Comparison of ENCODE assay signal across 8 mouse cellular contexts in genomic region chr12:59013234-59013633, GRCm38 (mm10). TPM values are rescaled to one million over a fixed set of nuclear protein-coding genes. Genes with fewer than 3 reads are reported as not detected.
A peak's percentile ranks its signal among the peaks of the same experiment; 100 is the strongest.
DNase-seq lines count a peak whose midpoint lies in the region; ATAC-seq and TF ChIP-seq lines count a peak whose summit lies in the region.

Gene Gemin2, plus strand, starts transcription at chr12:59013393.

- in situ Hi-C loops in ES-E14 (cut with MboI; ENCODE audit: low sequenced_read_pairs in 2 of 2, unreplicated experiment in 2 of 2): no loop called here

- DNase-seq in ES-E14 (ENCODE audit: low read depth, low spot score): peak; percentile 88
- DNase-seq in cerebellum, adult 11-12 months: peak; percentile 94
- DNase-seq in heart, postnatal 4 days: peak; percentile 92
- peak; percentile 87 to 89 for DNase-seq in layer of hippocampus, adult 8-10 months (ENCODE audit: low spot score in 2 of 2)
- peak; percentile 89 for DNase-seq in ovary, adult 18-20 months (ENCODE audit: low spot score)
- DNase-seq in thymus, postnatal 0 days (ENCODE audit: low spot score): peak; percentile 91

- no peaks in the 10 kb centered on the region for H3K9me3 ChIP-seq in ES-E14 (ENCODE audit: control insufficient read depth, insufficient read depth, low read depth, low read length)
- no peaks in the 10 kb centered on the region for H3K9me3 ChIP-seq in forebrain, embryonic 16.5 days (ENCODE audit: control insufficient read depth, low read length)
- H3K9me3 ChIP-seq in lung, embryonic 15.5 days: no peaks in the 10 kb centered on the region

- peak within 1 kb of the TSS; percentile 88 for H3K9ac ChIP-seq in ES-E14 (ENCODE audit: insufficient read depth, low read depth, low read length, poor library complexity, severe bottlenecking)
- peak within 1 kb of the TSS; percentile 77 for H3K9ac ChIP-seq in forebrain, embryonic 16.5 days (replicated peaks; ENCODE audit: low read depth, low read length)
- peak within 1 kb of the TSS; percentile 73 for H3K9ac ChIP-seq in lung, embryonic 15.5 days

- peak within 1 kb of the TSS; percentile 74 to 96 for H3K4me3 ChIP-seq in ES-E14 (ENCODE audit: insufficient read depth in 1 of 2, low read depth in 1 of 2, low read length in 2 of 2, poor library complexity in 1 of 2, severe bottlenecking in 1 of 2)
- peak within 1 kb of the TSS; percentile 94 for H3K4me3 ChIP-seq in forebrain, embryonic 16.5 days (replicated peaks; ENCODE audit: low read length)
- peak within 1 kb of the TSS; percentile 84 for H3K4me3 ChIP-seq in lung, embryonic 15.5 days

- H3K27ac ChIP-seq in ES-E14 (ENCODE audit: insufficient read depth, low read depth, low read length, poor library complexity, severe bottlenecking): peak within 1 kb of the TSS; percentile 30; the same call in 1 of the 2 replicates
- H3K27ac ChIP-seq in forebrain, embryonic 16.5 days (ENCODE audit: low read length): peak within 1 kb of the TSS; percentile 67
- peak within 1 kb of the TSS; percentile 85 for H3K27ac ChIP-seq in lung, embryonic 15.5 days

- H3K4me1 ChIP-seq in ES-E14 (ENCODE audit: control insufficient read depth in 2 of 2, insufficient read depth in 2 of 2, low read length in 2 of 2, poor library complexity in 1 of 2): 0 out of 4 replicates have a peak, but pooled peaks cover 0 to 3% of the 10 kb centered on the region in 2 experiments
- H3K4me1 ChIP-seq in forebrain, embryonic 16.5 days (replicated peaks; ENCODE audit: control insufficient read depth, insufficient read depth, low read length): peaks cover 30% of the 10 kb centered on the region
- H3K4me1 ChIP-seq in lung, embryonic 15.5 days: peaks cover 22% of the 10 kb centered on the region

- H3K4me2 ChIP-seq in forebrain, embryonic 16.5 days (ENCODE audit: low read length): peak within 1 kb of the TSS; percentile 82
- peak within 1 kb of the TSS; percentile 71 for H3K4me2 ChIP-seq in lung, embryonic 15.5 days

- under 1% methylated on average over 28 of the region's 28 CpGs for WGBS in forebrain, embryonic 16.5 days
- WGBS in lung, embryonic 15.5 days: under 1% methylated on average over 28 of the region's 28 CpGs

- H3K27me3 ChIP-seq in forebrain, embryonic 16.5 days (replicated peaks; ENCODE audit: control insufficient read depth, insufficient read depth, low read length): no peaks in the 10 kb centered on the region
- no peaks in the 10 kb centered on the region for H3K27me3 ChIP-seq in lung, embryonic 15.5 days

- peak; percentile 63 for ATAC-seq in forebrain, embryonic 16.5 days
- peak; percentile 71 for ATAC-seq in lung, embryonic 15.5 days (ENCODE audit: borderline replicate concordance, extremely low read depth, low FRiP score, low TSS enrichment)

- peaks cover 12% of the 10 kb centered on the region for H3K36me3 ChIP-seq in ES-E14 (ENCODE audit: control insufficient read depth, insufficient read depth, low read length, poor library complexity, severe bottlenecking)
- H3K36me3 ChIP-seq in forebrain, embryonic 16.5 days (ENCODE audit: control insufficient read depth, insufficient read depth): no peaks in the 10 kb centered on the region
- H3K36me3 ChIP-seq in lung, embryonic 15.5 days: peaks cover 10% of the 10 kb centered on the region; the same call in 1 of the 2 replicates

TF ChIP-seq in ES-E14, 5 proteins besides CTCF, POLR2A, EP300 and RAD21:
- peak; percentile 79 for TF ChIP-seq HCFC1 (IDR thresholded peaks at IDR 0.05; ENCODE audit: borderline replicate concordance, insufficient read depth, low read length)
- no peak for TF ChIP-seq ZC3H11A (IDR thresholded peaks at IDR 0.05; ENCODE audit: borderline replicate concordance, low read depth, low read length)

RNA-seq across cellular contexts. Expression of gene Gemin2, which starts in this region (rescaled TPM):
- total RNA-seq in ES-E14 (2012; rRNA removed): 21.7 and 24.5 TPM in 2 replicates
- polyA plus RNA-seq in forebrain, embryonic 16.5 days (2015; fragmentation: Nextera tagmentation; extraction: Ambion mirVana): 14.7 and 15.2 TPM in 2 replicates
- 1 to 10 TPM; 8.8 to 9.8 TPM for total RNA-seq in heart, postnatal 4 days (2021)
- 1 to 10 TPM; 6.8 to 9.9 (median 9.1) TPM for total RNA-seq in layer of hippocampus, adult 8-10 months (2022)
- 29.3 and 31.5 TPM in 2 replicates for polyA plus RNA-seq in lung, embryonic 15.5 days (2015; fragmentation: Nextera tagmentation; extraction: Ambion mirVana)
- polyA plus RNA-seq in thymus, postnatal 0 days (2015; fragmentation: Nextera tagmentation; extraction: Ambion mirVana): 29.7 and 32.6 TPM in 2 replicates

Comparison
In these comparisons a context has a peak if more than half of its experiments do, and no peak if none do; other contexts are left out.
1. Peak in every context shown above with its lines: DNase-seq, ATAC-seq, H3K4me3 ChIP-seq and H3K27ac ChIP-seq.
2. H3K27ac ChIP-seq: peak in every context shown above with its lines; median percentile 85 in lung, embryonic 15.5 days; 67 in forebrain, embryonic 16.5 days; 30 in ES-E14.